Mouse (Mus musculus) lung, postnatal 0 days (tissue): ENCODE measurements at regions not wholly inside any gene's neighbourhood (a gene's known extent, or its start where the extent isn't known, plus 50 kb on each side); places are given as distances from the start of the nearest gene placed in this dataset. TPM values are rescaled to one million over a fixed set of nuclear protein-coding genes. Genes with fewer than 3 reads are reported as not detected.

ENCODE experiments used
- ATAC-seq: fragments of 200-750 bp; cut with Nextera tagmentation; 2 replicates; pipeline ENCODE4 v1.8.0; 2017; ENCODE audit warnings: moderate library complexity
- DNase-seq: peaks from one replicate; pipeline ENCODE4 v3.0.0-alpha.2; 2016; ENCODE audit warnings: low spot score
- H3K27ac ChIP-seq: fragments of 300-500 bp; sonication (generic); 2 replicates; pipeline ENCODE4 v1.5.1; 2014; ENCODE audit warnings: antibody characterized with exemption, mild to moderate bottlenecking, low read length, mixed read lengths
- H3K27me3 ChIP-seq: fragments of 300-500 bp; sonication (generic); replicated peaks from 2 replicates; pipeline ENCODE4 v1.6.1; 2014; ENCODE audit warnings: low read length, mixed read lengths; ENCODE audit not compliant: insufficient read depth
- H3K36me3 ChIP-seq: fragments of 300-500 bp; sonication (generic); 2 replicates; pipeline ENCODE4 v1.6.1; 2014; ENCODE audit warnings: low read length, mixed read lengths; ENCODE audit not compliant: insufficient read depth
- H3K4me1 ChIP-seq: fragments of 300-500 bp; sonication (generic); 2 replicates; pipeline ENCODE4 v1.6.1; 2014; ENCODE audit warnings: antibody characterized with exemption, low read depth, low read length, mixed read lengths; ENCODE audit not compliant: insufficient read depth
- H3K4me2 ChIP-seq: fragments of 300-500 bp; sonication (generic); replicated peaks from 2 replicates; pipeline ENCODE4 v1.6.1; 2014; ENCODE audit warnings: low read depth, mild to moderate bottlenecking, low read length, moderate library complexity, mixed read lengths
- H3K4me3 ChIP-seq: fragments of 300-500 bp; sonication (generic); 2 replicates; pipeline ENCODE4 v1.5.1; 2014; ENCODE audit warnings: low read depth, low read length
- H3K9ac ChIP-seq: fragments of 300-500 bp; sonication (generic); replicated peaks from 2 replicates; pipeline ENCODE4 v1.6.1; 2014; ENCODE audit warnings: low read depth, mild to moderate bottlenecking
- H3K9me3 ChIP-seq: fragments of 300-500 bp; sonication (generic); 2 replicates; pipeline ENCODE4 v1.6.1; 2016; ENCODE audit warnings: low read length, mixed read lengths
- CTCF ChIP-seq: IDR thresholded peaks from 2 replicates; pipeline ENCODE4 v1.5.1; 2016; ENCODE audit warnings: antibody characterized with exemption, mild to moderate bottlenecking
- EP300 ChIP-seq: IDR thresholded peaks from 2 replicates; pipeline ENCODE4 v1.6.1; 2016; ENCODE audit warnings: antibody characterized with exemption, mild to moderate bottlenecking, control low read depth
- WGBS: fragments of 180-500 bp; shearing (Covaris S2); extraction: QIAGEN DNeasy Blood & Tissue Kit; methylation state at CpG from one replicate; pipeline ENCODE4 v1.1.7; 2014; 5-methylcytosine and 5-hydroxymethylcytosine counted together
- microRNA-seq: library from miRNA; unstranded; fragments of <30 nt; microRNA quantifications from one replicate; pipeline ENCODE4, GENCODE M21; 2016

DNA sequence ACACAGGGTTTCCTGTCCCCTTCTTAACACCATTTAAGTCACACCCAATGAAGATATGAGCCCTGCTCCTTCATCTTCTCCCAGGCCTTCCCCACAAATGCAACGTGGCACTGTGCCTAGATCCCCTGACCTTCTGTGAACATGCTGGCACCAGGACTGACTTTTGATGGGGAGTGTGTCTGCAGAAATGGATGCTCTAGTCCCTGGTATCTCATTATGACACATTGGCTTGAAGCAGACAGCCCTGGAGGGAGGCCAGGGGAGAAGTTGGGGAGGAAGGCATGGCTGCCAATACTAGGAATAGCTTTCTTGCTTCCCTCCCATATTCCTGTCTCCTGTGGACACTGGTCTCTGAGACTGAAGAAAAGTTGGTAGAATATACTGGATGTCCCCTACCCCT lies 52.9 kb upstream of the Elac2 start:
- H3K36me3 ChIP-seq: no peaks in the 10 kb centered on the region
- H3K27me3 ChIP-seq: no peaks in the 10 kb centered on the region
- WGBS: 33% methylated on average over 1 of the region's 1 CpGs
- H3K4me1 ChIP-seq: no peaks in the 10 kb centered on the region
- ATAC-seq (no peak), DNase-seq (no peak)
- no peak overlapping the region for H3K9ac ChIP-seq
- TF ChIP-seq EP300 (no peak), CTCF (no peak)
- no peak overlapping the region for H3K4me2 ChIP-seq
- H3K9me3 ChIP-seq: no peaks in the 10 kb centered on the region
- no peak overlapping the region for H3K27ac ChIP-seq
- H3K4me3 ChIP-seq: no peak overlapping the region

Small RNA genes in the stretch of these regions (microRNA-seq; reads per million reads assigned to microRNA genes)
- gene Gm24275: not detected
